30 mouse cellular contexts compared by ENCODE assay signal in the genomic region with DNA sequence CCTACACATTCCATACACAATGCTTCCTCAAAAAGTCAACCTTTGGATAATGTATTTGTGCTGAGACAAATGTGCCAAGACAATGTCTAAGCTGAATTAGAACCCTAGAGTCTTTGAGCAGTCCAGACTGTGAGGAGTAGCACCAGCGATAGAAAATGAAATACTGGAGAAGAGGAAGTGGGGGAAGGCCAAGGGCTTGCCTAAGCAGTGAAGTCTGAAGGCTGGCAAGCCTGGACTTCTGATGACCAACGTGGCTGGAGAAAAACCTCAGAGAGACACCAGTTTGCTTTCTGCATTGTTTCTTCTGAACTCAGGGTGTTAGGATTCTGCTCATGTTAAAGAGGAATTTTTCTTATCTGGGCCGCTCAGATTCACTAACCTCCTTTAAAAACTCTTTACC. TPM values are rescaled to one million over a fixed set of nuclear protein-coding genes. Genes with fewer than 3 reads are reported as not detected.
DNase-seq lines count a peak whose midpoint lies in the region; ATAC-seq lines count a peak whose summit lies in the region.
"Had no signal": no experiment of that assay in that cellular context is flagged by ENCODE, and none has a peak within 500 bp of the region (broad histone marks: within the 10 kb centered on the region; RNA-seq: fewer than 3 reads in every experiment).

No protein-coding gene starts in this region.

- DNase-seq in lung, postnatal 36 days: peak; percentile 42
- DNase-seq in lung, postnatal 10 days: no peak
- DNase-seq in kidney, postnatal 4 days: no peak
- no peak for DNase-seq in urinary bladder, postnatal 14 days (ENCODE audit: low spot score)
- no peak for DNase-seq in left cerebral cortex, adult 8-10 months (ENCODE audit: low spot score in 2 of 2)
- DNase-seq: adrenal gland, adult 8-10 months; cerebellum, adult 2 months; cerebellum, postnatal 14 days; forebrain, postnatal 0 days; heart, postnatal 36 days; kidney, adult 11 months; kidney, postnatal 14 days; liver, embryonic 13.5 days; midbrain, embryonic 14.5 days; right cerebral cortex, adult 18-20 months; thymus, adult 2 months; thymus, postnatal 36 days had no signal

- peak; percentile 38 for ATAC-seq in common myeloid progenitor, adult 5-6 weeks (replicated peaks; ENCODE audit: low read depth, poor library complexity, severe bottlenecking)
- ATAC-seq in megakaryocyte progenitor cell, adult 5-6 weeks (replicated peaks; ENCODE audit: poor library complexity): peak; percentile 40; the same call in 1 of the 2 replicates
- ATAC-seq: activated CD4-positive, CD25-positive, alpha-beta regulatory T cell, adult 4 months; forebrain, postnatal 0 days; hindbrain, postnatal 0 days; lung, postnatal 0 days had no signal

RNA-seq across cellular contexts. Expression of a gene that starts 2.2 kb away (rescaled TPM):
- total RNA-seq in common myeloid progenitor, adult 5-6 weeks (2017): 8.9 and 11.8 TPM in 2 replicates
- total RNA-seq in megakaryocyte progenitor cell, adult 5-6 weeks (2015): 10.9 and 13.2 TPM in 2 replicates
- total RNA-seq in megakaryocyte progenitor cell, adult 5-6 weeks (2017): 10.9 and 11.6 TPM in 2 replicates
- total RNA-seq in left cerebral cortex, adult 8-10 months (2022): 1 to 10 TPM; 7.4 to 9.7 (median 8.2) TPM

RNA-seq across cellular contexts. Expression of a gene that starts 22.6 kb away (rescaled TPM):
- not detected in 2 replicates for total RNA-seq in common myeloid progenitor, adult 5-6 weeks (2017)
- not detected in 2 replicates for total RNA-seq in megakaryocyte progenitor cell, adult 5-6 weeks (2015)
- total RNA-seq in megakaryocyte progenitor cell, adult 5-6 weeks (2017): not detected in 2 replicates
- under 1 TPM in 1 of 4 experiments, not detected in 3; 0.13 TPM for total RNA-seq in left cerebral cortex, adult 8-10 months (2022)
- total RNA-seq: ES-E14; forebrain, postnatal 0 days; gastrocnemius, adult 8-10 months; gastrocnemius, postnatal 4 days; heart, postnatal 36 days; hindbrain, postnatal 0 days; layer of hippocampus, adult 18-20 months; layer of hippocampus, postnatal 10 days; left cerebral cortex, adult 2 months; left cerebral cortex, postnatal 36 days; monocyte, adult 5-6 weeks had no signal

RNA-seq across cellular contexts. Expression of a gene that starts 36.2 kb away (rescaled TPM):
- not detected in 2 replicates for total RNA-seq in common myeloid progenitor, adult 5-6 weeks (2017)
- not detected in 2 replicates for total RNA-seq in megakaryocyte progenitor cell, adult 5-6 weeks (2015)
- total RNA-seq in megakaryocyte progenitor cell, adult 5-6 weeks (2017): not detected in 2 replicates
- total RNA-seq in left cerebral cortex, adult 8-10 months (2022): under 1 TPM in 1 of 4 experiments, not detected in 3; 0.09 TPM
- total RNA-seq: ES-E14; heart, postnatal 36 days; layer of hippocampus, adult 18-20 months; left cerebral cortex, adult 2 months; left cerebral cortex, postnatal 36 days had no signal

RNA-seq across cellular contexts. Expression of a gene that starts 51.2 kb away (rescaled TPM):
- total RNA-seq in common myeloid progenitor, adult 5-6 weeks (2017): 0.23 TPM in 1 of 2 replicates, not detected in the other
- 0.17 and 0.32 TPM in 2 replicates for total RNA-seq in megakaryocyte progenitor cell, adult 5-6 weeks (2015)
- 0.04 and 0.07 TPM in 2 replicates for total RNA-seq in megakaryocyte progenitor cell, adult 5-6 weeks (2017)
- 10 to 100 TPM; 20.6 to 24.4 (median 22.1) TPM for total RNA-seq in left cerebral cortex, adult 8-10 months (2022)
- total RNA-seq: monocyte, adult 5-6 weeks had no signal
